Mouse (Mus musculus) adrenal gland, adult 18-20 months (tissue): Measurements from ENCODE around the gene Sult2b1. TPM values are rescaled to one million over a fixed set of nuclear protein-coding genes. Genes with fewer than 3 reads are reported as not detected.

ENCODE experiments used
- DNase-seq, 2 experiments: peaks; one replicate each; pipeline ENCODE4 v3.0.0; 2021 to 2022; ENCODE audit warnings: low spot score in 2 of 2
- total RNA-seq, 2 experiments: library from RNA; stranded (reverse); gene quantifications; 1 replicate in 1 of 2; 2 replicates in 1 of 2; pipeline ENCODE4 v1.2.3; 2021

The Sult2b1 gene
- total RNA-seq, 2 experiments from 2014 or later = 0.77 to 1.1 TPM

- peak; percentile 93 to 96 for DNase-seq
Measured at GRCm38 (mm10) chr7:45801348-45801747, 16.9 kb upstream of the Sult2b1 start.

GRCm38 (mm10) chr7:45800546-45801204, 16.2 kb upstream of the Sult2b1 start:
- DNase-seq = no peak

DNA sequence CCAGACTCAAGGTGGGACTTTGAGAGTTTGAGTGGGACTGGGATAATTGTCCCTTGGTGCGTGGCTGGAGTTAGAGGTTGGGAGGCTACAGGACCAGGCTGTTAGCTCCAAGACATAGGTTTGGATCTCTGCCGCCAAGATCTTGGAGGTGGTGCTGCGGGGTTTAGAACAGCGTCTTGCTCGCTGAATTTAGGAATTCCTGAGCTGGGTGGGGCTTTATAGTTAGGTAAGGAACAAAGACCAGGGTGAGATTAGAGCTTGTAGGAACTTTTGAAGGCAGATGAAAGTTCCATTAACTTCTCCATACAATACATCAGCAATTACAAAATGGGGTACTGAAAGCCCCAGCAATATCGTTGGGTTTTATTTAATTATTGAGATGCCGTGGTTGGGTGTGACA, 15.5 kb upstream of the Sult2b1 start:
- no peak for DNase-seq

DNA sequence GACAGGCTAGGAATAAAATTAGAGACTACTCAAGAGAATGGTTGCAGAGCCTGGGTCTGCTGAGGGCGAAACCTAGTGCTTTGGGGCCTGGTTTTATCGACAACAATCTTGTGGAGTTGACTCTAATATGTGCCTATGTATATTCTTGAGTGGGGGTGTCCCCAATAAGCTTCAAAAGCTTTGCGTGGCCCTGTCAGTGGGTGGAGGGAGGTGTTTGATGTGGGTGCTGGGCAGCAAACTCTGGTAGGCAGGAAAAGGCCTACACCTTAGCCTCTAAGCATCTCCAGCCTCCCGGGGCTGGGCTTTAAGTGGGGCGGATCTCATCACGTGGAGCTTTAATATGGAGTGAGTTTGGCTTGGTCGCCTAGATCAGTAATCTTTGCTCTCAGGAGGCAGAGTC, 14.5 kb upstream of the Sult2b1 start:
- DNase-seq = no peak

DNA sequence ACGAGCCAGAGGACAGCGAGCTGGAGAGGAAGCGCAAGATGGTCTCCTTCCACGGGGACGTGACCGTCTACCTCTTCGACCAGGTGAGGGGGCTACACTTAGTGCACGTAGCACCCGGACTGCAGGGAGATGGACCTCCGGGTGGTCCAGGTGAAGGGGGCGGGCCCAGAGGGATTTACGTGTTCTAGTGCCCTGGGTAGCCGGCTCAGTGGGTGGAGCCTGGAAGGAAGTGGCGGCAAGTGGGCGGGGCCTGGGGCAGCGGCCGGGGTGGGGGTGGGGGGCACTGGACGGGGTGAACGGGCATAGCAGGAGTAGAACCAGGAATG, 14.0 kb upstream of the Sult2b1 start:
- DNase-seq = no peak

GRCm38 (mm10) chr7:45797661-45798510, 13.4 kb upstream of the Sult2b1 start:
- no peak for DNase-seq

- no peak for DNase-seq
Measured at GRCm38 (mm10) chr7:45796950-45797349, 12.5 kb upstream of the Sult2b1 start.

- DNase-seq = no peak
Measured at GRCm38 (mm10) chr7:45794971-45795370, 10.5 kb upstream of the Sult2b1 start.

DNA sequence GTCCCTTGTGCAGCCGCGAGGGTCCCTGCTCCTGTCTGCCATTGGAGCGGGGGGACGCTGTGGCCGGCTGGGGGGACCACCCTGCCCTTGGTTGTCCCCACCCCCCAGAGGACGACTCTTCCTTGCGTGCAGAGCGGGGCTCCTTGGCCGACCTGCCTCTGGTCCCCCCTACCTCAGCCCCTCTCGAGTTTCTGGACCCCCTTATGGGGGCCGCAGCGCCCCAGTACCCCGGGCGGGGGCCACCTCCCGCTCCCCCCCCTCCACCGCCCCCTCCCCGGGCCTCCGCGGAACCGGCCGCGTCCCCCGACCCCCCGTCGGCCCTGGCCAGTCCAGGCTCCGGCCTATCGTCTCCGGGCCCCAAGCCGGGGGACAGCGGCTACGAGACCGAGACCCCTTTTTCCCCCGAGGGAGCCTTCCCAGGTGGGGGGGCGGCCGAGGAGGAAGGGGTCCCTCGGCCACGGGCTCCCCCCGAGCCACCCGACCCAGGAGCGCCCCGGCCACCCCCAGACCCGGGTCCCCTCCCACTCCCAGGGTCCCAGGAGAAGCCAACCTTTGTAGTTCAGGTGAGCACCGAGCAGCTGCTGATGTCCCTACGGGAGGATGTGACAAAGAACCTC, 9.6 kb upstream of the Sult2b1 start:
- no peak for DNase-seq

GRCm38 (mm10) chr7:45793240-45793639, 8.8 kb upstream of the Sult2b1 start:
- DNase-seq = no peak

DNA sequence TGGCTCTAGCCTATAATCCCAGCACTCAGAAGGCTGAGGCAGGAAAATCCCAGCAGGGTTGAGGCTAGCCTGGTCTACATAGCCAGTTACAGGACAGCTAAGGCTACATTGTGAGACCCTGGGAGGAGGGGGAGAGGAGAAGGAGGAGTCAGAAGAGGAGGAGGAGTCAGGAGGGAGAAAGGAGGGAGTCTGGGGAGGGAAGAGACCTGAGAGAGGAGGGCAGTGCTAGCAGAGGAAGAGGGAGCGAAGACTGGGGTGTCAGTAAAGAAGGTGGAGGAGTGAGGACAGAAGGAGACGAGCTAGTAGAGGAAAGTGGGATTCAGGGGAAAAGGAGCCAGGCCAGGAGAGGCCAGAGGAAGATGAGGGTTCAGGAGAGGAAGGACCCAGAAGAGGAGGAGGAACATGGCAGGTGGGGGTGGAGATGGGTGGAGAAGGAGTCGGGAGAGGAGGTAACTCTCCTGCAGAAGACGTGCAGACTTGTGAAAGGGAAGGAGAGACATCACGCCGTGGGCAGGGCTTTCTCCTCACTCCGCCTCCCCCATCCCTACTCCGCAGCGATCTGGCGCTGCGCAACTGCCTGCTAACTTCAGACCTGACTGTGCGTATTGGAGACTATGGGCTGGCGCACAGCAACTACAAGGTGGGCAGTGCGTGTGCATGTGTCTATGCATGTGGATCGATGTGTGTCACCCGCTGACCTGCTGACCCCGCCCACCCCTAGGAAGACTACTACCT, 7.5 kb upstream of the Sult2b1 start:
- no peak for DNase-seq

DNA sequence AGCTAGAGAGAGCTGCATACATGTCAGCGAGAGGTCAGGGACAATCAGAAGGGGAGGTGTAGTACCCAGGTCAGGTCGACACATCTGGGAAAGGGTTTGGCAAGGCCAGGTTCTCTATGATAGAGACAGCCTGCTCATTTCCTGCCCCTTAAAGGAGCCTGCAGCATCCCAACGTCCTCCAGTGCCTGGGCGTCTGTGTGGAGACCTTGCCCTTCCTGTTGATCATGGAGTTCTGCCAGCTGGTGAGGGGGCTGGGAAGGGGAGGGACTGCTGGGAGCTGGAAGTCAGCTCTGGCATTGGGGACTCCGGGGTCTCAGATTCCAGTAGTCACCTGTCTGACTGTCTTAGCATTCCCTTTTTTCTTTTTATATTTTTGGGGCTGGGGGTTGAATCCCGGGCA, 6.3 kb upstream of the Sult2b1 start:
- no peak for DNase-seq

DNA sequence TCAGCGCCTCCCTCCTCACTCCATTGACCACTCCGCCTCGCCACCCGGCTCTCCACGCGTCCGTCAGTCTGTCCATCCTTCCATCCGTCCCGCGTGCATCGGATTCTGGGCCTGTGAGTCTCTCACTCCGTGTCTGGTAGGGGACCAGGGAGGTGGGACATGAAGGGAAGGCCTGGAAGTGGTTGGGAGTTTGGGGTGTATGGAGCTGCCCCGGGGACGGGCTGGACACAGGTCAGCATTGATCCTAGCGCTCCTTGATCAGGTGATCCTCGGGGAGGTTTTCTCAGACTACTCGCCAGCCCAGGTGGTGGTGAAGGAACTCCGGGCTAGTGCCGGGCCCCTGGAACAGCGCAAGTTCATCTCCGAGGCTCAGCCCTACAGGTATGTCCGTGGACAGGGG, 3.2 kb upstream of the Sult2b1 start:
- DNase-seq = no peak

DNA sequence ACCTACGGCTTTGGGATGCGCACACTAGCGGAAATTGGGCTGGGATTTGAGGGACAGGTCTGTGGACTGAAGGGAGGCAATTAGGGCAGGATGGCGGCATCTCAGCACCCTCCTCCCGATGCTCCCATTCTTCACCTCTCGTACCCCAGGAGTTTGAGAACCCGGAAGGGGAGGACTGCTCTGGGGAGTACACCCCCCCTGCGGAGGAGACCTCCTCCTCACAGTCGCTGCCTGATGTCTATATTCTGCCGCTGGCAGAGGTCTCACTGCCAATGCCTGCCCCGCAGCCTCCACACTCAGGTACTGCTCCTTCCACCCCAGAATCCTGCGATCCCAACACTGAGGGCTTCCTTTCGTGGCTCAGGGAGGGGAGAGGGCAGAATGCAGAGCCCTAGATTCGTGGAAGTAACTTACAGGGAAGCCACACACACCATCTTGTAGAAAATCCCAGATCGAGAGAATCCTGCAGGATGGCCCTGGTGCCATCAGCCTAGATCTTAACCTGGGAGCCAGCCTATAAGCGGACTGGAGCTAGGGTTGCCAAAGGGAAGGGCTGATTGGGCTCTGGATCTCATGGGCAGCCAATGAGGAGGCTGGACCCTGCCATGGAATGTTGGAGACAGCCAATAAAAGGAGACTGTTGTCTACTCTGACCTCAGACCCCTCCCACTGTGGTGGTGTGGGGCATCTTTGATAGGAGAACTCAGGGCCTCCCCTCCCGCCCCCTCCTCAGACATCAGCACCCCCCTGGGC, 2.4 kb upstream of the Sult2b1 start:
- no peak for DNase-seq

- DNase-seq = no peak
Measured at GRCm38 (mm10) chr7:45786136-45786578, 1.7 kb upstream of the Sult2b1 start.

GRCm38 (mm10) chr7:45785388-45786135, 1.1 kb upstream of the Sult2b1 start:
- no peak for DNase-seq

DNA sequence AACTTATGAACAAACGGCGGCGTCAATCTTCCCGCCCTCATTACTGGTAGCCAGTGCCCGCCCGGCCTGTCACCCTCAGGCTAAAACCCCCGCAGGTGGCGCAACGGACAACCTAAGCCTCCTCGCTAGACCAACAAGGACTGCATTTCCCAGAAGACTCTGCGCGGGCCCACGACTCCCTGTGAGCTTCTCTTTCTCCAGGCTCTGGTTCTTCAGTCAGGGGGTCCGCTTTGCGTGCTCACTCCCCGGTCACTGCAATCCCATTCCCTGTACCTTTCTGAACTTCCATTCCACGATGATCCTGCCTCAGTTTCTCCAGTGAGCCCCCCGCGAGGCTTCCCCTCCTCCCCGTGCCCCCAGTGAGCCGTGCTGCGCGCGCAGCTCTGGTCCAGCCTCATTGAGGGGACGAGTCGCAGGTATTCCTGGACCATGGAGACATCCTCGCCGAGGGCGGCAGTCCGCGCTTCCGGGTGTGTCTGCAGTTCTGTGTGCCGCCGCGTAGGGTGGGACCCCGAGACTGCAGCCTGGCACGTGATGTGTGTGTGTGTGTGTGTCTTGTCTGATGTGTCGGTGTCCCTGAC, 868 bp downstream of the Sult2b1 start, which contains the start of gene Lmtk3:
Lmtk3 (plus strand) TSS at position 228 of the 581 bp plus-strand sequence.
- DNase-seq = peak in 1 of 2 experiments; percentile 55

DNA sequence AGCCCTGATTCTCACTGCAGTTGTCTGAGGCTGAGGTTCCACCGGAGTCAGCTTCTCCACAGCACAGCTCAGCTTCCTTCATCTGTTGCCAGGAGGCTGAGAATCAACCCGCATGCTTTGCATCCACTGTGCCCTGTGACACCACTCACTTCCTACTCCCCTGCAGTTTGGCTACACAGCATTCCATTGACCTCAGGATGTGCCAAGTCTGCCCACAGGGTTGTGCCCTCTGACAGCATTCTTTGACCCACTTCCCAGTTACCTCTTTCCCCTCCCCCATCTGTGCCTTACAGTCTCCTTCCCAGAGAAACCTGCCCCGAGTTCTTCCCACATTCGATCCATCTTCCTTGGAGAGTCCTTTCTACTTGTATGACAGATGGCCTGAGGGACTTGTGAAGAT, 2.2 kb downstream of the Sult2b1 start:
- no peak for DNase-seq

GRCm38 (mm10) chr7:45779081-45779641, 5.3 kb downstream of the Sult2b1 start:
- no peak for DNase-seq
